Mouse (Mus musculus): ENCODE data around the gene Slc7a7.

GRCm38 (mm10) chr14:54417623-54418081 is at the start of gene Slc7a7:
- TF ChIP-seq POLR2A (IDR thresholded peaks at IDR 0.05; ENCODE audit: control insufficient read depth, low read depth, low read length): no peak
- TF ChIP-seq CTCF (IDR thresholded peaks at IDR 0.05; ENCODE audit: control insufficient read depth, insufficient read depth, insufficient replicate concordance, low read depth, low read length): peak; percentile 10; the same call in 1 of the 2 replicates

Data from testis, adult 2 months (tissue).